Mouse (Mus musculus): ENCODE measurements at regions not wholly inside any gene's neighbourhood (a gene's known extent, or its start where the extent isn't known, plus 50 kb on each side); places are given as distances from the start of the nearest gene placed in this dataset.

DNA sequence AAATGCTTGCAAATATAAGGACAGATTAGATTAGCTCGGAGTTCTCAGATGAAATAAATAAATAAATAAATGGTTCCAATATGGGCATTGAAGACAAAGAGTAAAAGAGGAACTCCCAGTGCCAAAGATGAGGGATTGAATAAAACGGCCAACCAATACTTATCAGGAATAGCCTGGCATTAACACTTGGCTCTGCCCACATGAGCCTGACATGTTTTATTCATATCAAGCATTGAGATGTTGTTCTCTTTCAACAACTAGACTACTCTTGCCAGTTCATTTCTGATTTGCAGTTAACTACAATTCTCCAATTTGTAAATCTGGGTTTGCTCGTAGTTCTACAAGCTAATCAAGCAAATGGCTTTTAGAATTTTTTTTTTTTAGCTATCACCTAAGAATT lies 546.4 kb downstream of the Efnb2 start:
- H3K4me3 ChIP-seq = no peak overlapping the region
- 77% methylated on average over 3 of the region's 3 CpGs for WGBS
- no peak for ATAC-seq (replicated peaks; ENCODE audit: insufficient number of reproducible peaks, insufficient read depth, low FRiP score, low read depth)
- H3K4me1 ChIP-seq (replicated peaks) = peaks cover 7% of the 10 kb centered on the region; the same call in 1 of the 2 replicates
- no peaks in the 10 kb centered on the region for H3K36me3 ChIP-seq
- no peaks in the 10 kb centered on the region for H3K27me3 ChIP-seq
- no peak overlapping the region for H3K4me2 ChIP-seq
- no peak overlapping the region for H3K27ac ChIP-seq
- H3K9me3 ChIP-seq (replicated peaks) = no peaks in the 10 kb centered on the region
- H3K9ac ChIP-seq = no peak overlapping the region

GRCm38 (mm10) chr8:8109785-8110350 lies 551.2 kb downstream of the Efnb2 start:
- no peak overlapping the region for H3K4me2 ChIP-seq
- no peak overlapping the region for H3K9ac ChIP-seq
- H3K27me3 ChIP-seq = no peaks in the 10 kb centered on the region
- no peaks in the 10 kb centered on the region for H3K36me3 ChIP-seq
- H3K4me1 ChIP-seq (replicated peaks) = no peaks in the 10 kb centered on the region; the same call in 1 of the 2 replicates
- 40% methylated on average over 2 of the region's 2 CpGs for WGBS
- H3K9me3 ChIP-seq (replicated peaks) = no peaks in the 10 kb centered on the region
- H3K27ac ChIP-seq = no peak overlapping the region
- no peak; the same call in 1 of the 2 replicates for ATAC-seq (replicated peaks; ENCODE audit: insufficient number of reproducible peaks, insufficient read depth, low FRiP score, low read depth)
- no peak overlapping the region for H3K4me3 ChIP-seq

- no peak for ATAC-seq (replicated peaks; ENCODE audit: insufficient number of reproducible peaks, insufficient read depth, low FRiP score, low read depth)
- Histone ChIP-seq H3K9ac (no peak overlapping the region), H3K4me2 (no peak overlapping the region), H3K27me3 (no peaks in the 10 kb centered on the region), H3K27ac (no peak overlapping the region), H3K4me3 (no peak overlapping the region), H3K36me3 (no peaks in the 10 kb centered on the region), H3K9me3 (replicated peaks) (no peaks in the 10 kb centered on the region), H3K4me1 (replicated peaks) (no peaks in the 10 kb centered on the region)
- WGBS = 74% methylated on average over 3 of the region's 3 CpGs
Observed at GRCm38 (mm10) chr8:8103492-8103891, 557.5 kb downstream of the Efnb2 start.

GRCm38 (mm10) chr8:8102010-8102727 lies 558.9 kb downstream of the Efnb2 start:
- WGBS = 65% methylated on average over 6 of the region's 6 CpGs
- ATAC-seq (replicated peaks; ENCODE audit: insufficient number of reproducible peaks, insufficient read depth, low FRiP score, low read depth) = no peak
- Histone ChIP-seq H3K27me3 (no peaks in the 10 kb centered on the region), H3K36me3 (no peaks in the 10 kb centered on the region), H3K4me2 (no peak overlapping the region), H3K27ac (no peak overlapping the region), H3K9ac (no peak overlapping the region), H3K4me3 (no peak overlapping the region), H3K4me1 (replicated peaks) (no peaks in the 10 kb centered on the region), H3K9me3 (replicated peaks) (no peaks in the 10 kb centered on the region)

GRCm38 (mm10) chr8:8092551-8092950 lies 568.5 kb downstream of the Efnb2 start:
- H3K4me3 ChIP-seq = no peak overlapping the region

DNA sequence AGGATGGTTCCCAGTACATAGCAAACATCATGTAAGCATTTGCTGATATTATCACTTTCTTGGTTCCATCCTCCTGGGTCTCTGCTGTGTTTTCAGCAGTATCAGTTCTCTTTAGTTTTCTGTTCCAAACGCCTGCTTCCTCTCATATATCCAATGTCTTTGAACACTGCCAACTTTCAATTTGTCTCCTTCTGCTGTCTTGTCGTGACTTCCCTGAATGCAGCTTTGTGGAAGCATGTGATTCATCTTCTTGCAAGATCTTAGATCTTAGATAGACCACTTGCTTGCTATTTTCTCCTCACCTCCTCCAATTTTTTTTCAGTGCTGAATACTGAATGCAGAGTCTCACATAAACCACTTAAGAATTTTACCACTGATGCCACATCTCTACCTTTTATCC lies 576.4 kb downstream of the Efnb2 start:
- no peaks in the 10 kb centered on the region for H3K36me3 ChIP-seq
- no peak overlapping the region for H3K4me2 ChIP-seq
- 57% methylated on average over 2 of the region's 2 CpGs for WGBS
- H3K4me3 ChIP-seq = no peak overlapping the region
- no peaks in the 10 kb centered on the region for H3K9me3 ChIP-seq (replicated peaks)
- no peak overlapping the region for H3K9ac ChIP-seq
- H3K27me3 ChIP-seq = no peaks in the 10 kb centered on the region
- no peak for ATAC-seq (replicated peaks; ENCODE audit: insufficient number of reproducible peaks, insufficient read depth, low FRiP score, low read depth)
- no peak overlapping the region for H3K27ac ChIP-seq
- no peaks in the 10 kb centered on the region for H3K4me1 ChIP-seq (replicated peaks)

More at GRCm38 (mm10) chr8:8092551-8092950, 568.5 kb downstream of the Efnb2 start:
- H3K36me3 ChIP-seq = no peaks in the 10 kb centered on the region
- no peak overlapping the region for H3K9ac ChIP-seq
- no peaks in the 10 kb centered on the region for H3K27me3 ChIP-seq
- no peaks in the 10 kb centered on the region for H3K4me1 ChIP-seq (replicated peaks)
- H3K4me2 ChIP-seq = no peak overlapping the region
- H3K9me3 ChIP-seq (replicated peaks) = no peaks in the 10 kb centered on the region
- no peak overlapping the region for H3K27ac ChIP-seq
- ATAC-seq (replicated peaks; ENCODE audit: insufficient number of reproducible peaks, insufficient read depth, low FRiP score, low read depth) = no peak

DNA sequence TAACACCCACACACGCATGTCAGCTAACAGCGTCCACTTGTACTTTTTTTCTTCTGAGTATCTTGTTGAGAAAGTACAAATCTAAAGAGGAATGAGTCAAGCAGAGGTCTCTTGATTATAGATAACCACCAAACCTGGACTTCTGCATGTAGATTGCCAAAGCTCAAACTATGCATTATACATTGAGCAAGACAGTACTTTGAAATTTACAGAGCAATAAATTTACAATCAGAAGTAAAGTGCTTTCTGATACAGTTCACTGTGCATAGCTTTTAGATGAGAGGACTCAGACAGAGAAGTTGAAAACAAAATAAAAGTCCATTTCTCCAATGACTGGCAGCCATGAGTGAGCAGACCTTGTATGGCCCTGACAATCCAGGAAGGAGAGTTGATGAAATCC lies 597.0 kb downstream of the Efnb2 start:
- Histone ChIP-seq H3K4me1 (replicated peaks) (no peaks in the 10 kb centered on the region), H3K9me3 (replicated peaks) (no peaks in the 10 kb centered on the region), H3K36me3 (no peaks in the 10 kb centered on the region), H3K4me3 (no peak overlapping the region), H3K27ac (no peak overlapping the region), H3K9ac (no peak overlapping the region), H3K27me3 (no peaks in the 10 kb centered on the region), H3K4me2 (no peak overlapping the region)
- no peak for ATAC-seq (replicated peaks; ENCODE audit: insufficient number of reproducible peaks, insufficient read depth, low FRiP score, low read depth)
- 79% methylated on average over 2 of the region's 2 CpGs for WGBS

DNA sequence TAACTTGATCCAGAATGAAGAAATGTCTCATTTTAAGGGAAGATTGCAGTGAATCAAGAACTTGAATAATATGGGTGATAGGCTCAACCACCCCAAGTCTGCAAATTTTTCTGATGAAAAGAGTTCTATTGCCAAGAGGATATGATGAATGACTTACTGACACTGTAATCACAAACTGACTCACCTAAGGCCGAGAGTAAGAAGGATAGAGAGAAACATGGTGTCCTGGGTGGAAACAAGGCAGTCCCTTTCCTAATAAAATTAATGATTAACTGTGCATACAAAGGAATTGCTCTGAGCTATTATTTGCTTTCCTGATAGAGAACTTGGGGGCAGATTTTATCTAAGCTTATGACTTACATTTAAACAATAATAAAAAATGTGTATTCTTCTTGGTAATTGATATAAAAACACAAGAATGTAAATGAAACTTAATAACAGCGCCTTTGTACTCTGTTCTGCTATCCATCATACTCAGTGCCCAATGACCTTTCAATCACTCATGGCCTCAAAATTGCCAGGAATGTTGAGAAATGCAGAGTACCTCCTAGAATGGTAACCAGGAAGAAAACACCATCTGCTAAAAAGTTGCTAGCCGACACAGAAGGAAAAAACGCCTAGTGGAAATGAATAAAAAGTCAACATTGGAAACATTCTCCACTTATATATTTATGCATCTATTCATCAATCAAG lies 606.7 kb downstream of the Efnb2 start:
- no peaks in the 10 kb centered on the region for H3K9me3 ChIP-seq (replicated peaks)
- no peak overlapping the region for H3K4me3 ChIP-seq
- no peak overlapping the region for H3K4me2 ChIP-seq
- ATAC-seq (replicated peaks; ENCODE audit: insufficient number of reproducible peaks, insufficient read depth, low FRiP score, low read depth) = no peak
- 71% methylated on average over 4 of the region's 4 CpGs for WGBS
- H3K9ac ChIP-seq = no peak overlapping the region
- no peaks in the 10 kb centered on the region for H3K4me1 ChIP-seq (replicated peaks)
- no peak overlapping the region for H3K27ac ChIP-seq
- no peaks in the 10 kb centered on the region for H3K27me3 ChIP-seq
- H3K36me3 ChIP-seq = no peaks in the 10 kb centered on the region

DNA sequence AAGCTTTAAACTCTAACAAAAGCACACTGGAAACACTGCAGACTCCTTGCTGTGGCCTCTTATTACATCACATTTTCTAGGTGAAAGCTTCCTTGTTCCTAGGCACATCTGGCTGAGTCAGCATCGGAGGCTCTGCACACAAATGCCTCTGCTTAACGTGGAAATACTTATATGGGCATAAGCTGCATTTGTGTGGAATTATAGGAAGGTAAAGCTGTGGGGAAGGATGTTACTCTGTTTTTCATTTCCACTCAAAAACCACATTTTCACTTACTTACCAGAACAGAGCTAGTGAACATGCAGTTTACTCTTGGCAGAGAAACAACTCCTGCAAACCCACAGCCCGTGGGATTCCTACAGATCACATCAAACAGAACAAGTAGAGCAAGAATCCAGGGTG lies 609.9 kb downstream of the Efnb2 start:
- Histone ChIP-seq H3K27ac (no peak overlapping the region), H3K4me1 (replicated peaks) (no peaks in the 10 kb centered on the region), H3K27me3 (no peaks in the 10 kb centered on the region), H3K9ac (no peak overlapping the region), H3K9me3 (replicated peaks) (no peaks in the 10 kb centered on the region), H3K4me3 (no peak overlapping the region), H3K36me3 (no peaks in the 10 kb centered on the region), H3K4me2 (no peak overlapping the region)
- 37% methylated on average over 3 of the region's 3 CpGs for WGBS
- no peak for ATAC-seq (replicated peaks; ENCODE audit: insufficient number of reproducible peaks, insufficient read depth, low FRiP score, low read depth)

GRCm38 (mm10) chr8:8050778-8051177 lies 610.3 kb downstream of the Efnb2 start:
- H3K9ac ChIP-seq = no peak overlapping the region
- H3K4me1 ChIP-seq (replicated peaks) = no peaks in the 10 kb centered on the region
- 64% methylated on average over 3 of the region's 3 CpGs for WGBS
- no peak overlapping the region for H3K4me3 ChIP-seq
- H3K27me3 ChIP-seq = no peaks in the 10 kb centered on the region
- no peak overlapping the region for H3K27ac ChIP-seq
- no peak overlapping the region for H3K4me2 ChIP-seq
- no peaks in the 10 kb centered on the region for H3K9me3 ChIP-seq (replicated peaks)
- H3K36me3 ChIP-seq = no peaks in the 10 kb centered on the region
- no peak for ATAC-seq (replicated peaks; ENCODE audit: insufficient number of reproducible peaks, insufficient read depth, low FRiP score, low read depth)

- Histone ChIP-seq H3K4me2 (no peak overlapping the region), H3K9ac (no peak overlapping the region), H3K27ac (no peak overlapping the region), H3K36me3 (no peaks in the 10 kb centered on the region), H3K4me3 (no peak overlapping the region), H3K27me3 (no peaks in the 10 kb centered on the region), H3K9me3 (replicated peaks) (no peaks in the 10 kb centered on the region), H3K4me1 (replicated peaks) (no peaks in the 10 kb centered on the region)
- no peak for ATAC-seq (replicated peaks; ENCODE audit: insufficient number of reproducible peaks, insufficient read depth, low FRiP score, low read depth)
- WGBS = 71% methylated on average over 1 of the region's 1 CpGs
Observed at GRCm38 (mm10) chr8:8044926-8045325, 616.1 kb downstream of the Efnb2 start.

GRCm38 (mm10) chr8:8044296-8044695 lies 616.7 kb downstream of the Efnb2 start:
- 48% methylated on average over 2 of the region's 2 CpGs for WGBS
- no peaks in the 10 kb centered on the region for H3K36me3 ChIP-seq
- H3K27me3 ChIP-seq = no peaks in the 10 kb centered on the region
- ATAC-seq (replicated peaks; ENCODE audit: insufficient number of reproducible peaks, insufficient read depth, low FRiP score, low read depth) = no peak
- no peak overlapping the region for H3K4me3 ChIP-seq
- H3K4me2 ChIP-seq = no peak overlapping the region
- no peak overlapping the region for H3K9ac ChIP-seq
- no peaks in the 10 kb centered on the region for H3K9me3 ChIP-seq (replicated peaks)
- no peak overlapping the region for H3K27ac ChIP-seq
- no peaks in the 10 kb centered on the region for H3K4me1 ChIP-seq (replicated peaks)

All from heart, embryonic 15.5 days (tissue).